Mouse (Mus musculus) myocyte (in vitro differentiated cells): ENCODE results near the gene Rab33a.

ENCODE experiments used
- E2F4 ChIP-seq: IDR thresholded peaks from one replicate; pipeline ENCODE4 v1.6.1; 2011; ENCODE audit warnings: mild to moderate bottlenecking, control low read depth, moderate library complexity; ENCODE audit not compliant: insufficient read depth
- POLR2A ChIP-seq: IDR thresholded peaks from one replicate; pipeline ENCODE4 v1.6.1; 2011; ENCODE audit warnings: low read depth, mild to moderate bottlenecking, control low read depth, moderate library complexity; ENCODE audit not compliant: insufficient read length
- POLR2AphosphoS2 ChIP-seq: IDR thresholded peaks from one replicate; pipeline ENCODE4 v1.6.1; 2011; ENCODE audit warnings: low read depth, control low read depth; ENCODE audit not compliant: insufficient read length
- USF1 ChIP-seq: IDR thresholded peaks from one replicate; pipeline ENCODE4 v1.6.1; 2011; ENCODE audit warnings: low read depth, mild to moderate bottlenecking, control low read depth, moderate library complexity

DNA sequence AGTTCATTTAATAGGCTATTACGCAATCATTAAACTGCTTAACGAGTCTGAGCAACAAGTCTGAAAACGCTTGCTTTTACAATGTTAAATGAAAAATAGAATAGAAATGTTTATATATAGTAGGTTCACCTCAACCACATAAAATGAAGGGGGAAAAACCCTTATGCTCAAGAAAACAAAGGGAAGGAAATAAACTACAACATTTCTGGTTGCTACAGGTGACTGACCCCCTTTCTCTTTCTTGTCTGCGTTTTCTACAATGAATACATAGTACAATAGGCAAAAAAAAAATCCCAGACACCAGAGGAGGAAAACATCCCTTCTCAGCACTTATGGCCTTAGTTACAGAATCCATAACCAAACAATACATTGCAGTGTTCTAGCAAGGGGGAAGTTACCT lies 38.0 kb upstream of the Rab33a start:
- no peak for TF ChIP-seq E2F4
- no peak for TF ChIP-seq POLR2A
- TF ChIP-seq POLR2AphosphoS2: no peak
- no peak for TF ChIP-seq USF1
